Mouse (Mus musculus) CH12.LX (cell line): ENCODE measurements around the gene Rgs3.

Experiments
- CTCF ChIP-seq, 2 experiments: IDR thresholded peaks in 1 of 2; conservative IDR thresholded peaks in 1 of 2; 2 replicates each; pipeline ENCODE4 v1.5.1; 2011 to 2012; ENCODE audit warnings: low read depth in 2 of 2, low read length in 2 of 2, improper control_type of control experiment in 1 of 2, inconsistent platforms in 1 of 2, mild to moderate bottlenecking in 1 of 2, moderate library complexity in 1 of 2
- GABPA ChIP-seq: IDR thresholded peaks from 2 replicates; pipeline ENCODE4 v1.6.1; 2012; ENCODE audit warnings: low read depth, low read length, improper control_type of control experiment, inconsistent platforms; ENCODE audit not compliant: insufficient replicate concordance
- NELFE ChIP-seq: IDR thresholded peaks from 2 replicates; pipeline ENCODE4 v1.6.1; 2011; ENCODE audit warnings: low read depth, low read length, improper control_type of control experiment
- POLR2A ChIP-seq: IDR thresholded peaks from 2 replicates; pipeline ENCODE4 v1.6.1; 2011; ENCODE audit warnings: low read depth, mild to moderate bottlenecking, improper control_type of control experiment, low read length

DNA sequence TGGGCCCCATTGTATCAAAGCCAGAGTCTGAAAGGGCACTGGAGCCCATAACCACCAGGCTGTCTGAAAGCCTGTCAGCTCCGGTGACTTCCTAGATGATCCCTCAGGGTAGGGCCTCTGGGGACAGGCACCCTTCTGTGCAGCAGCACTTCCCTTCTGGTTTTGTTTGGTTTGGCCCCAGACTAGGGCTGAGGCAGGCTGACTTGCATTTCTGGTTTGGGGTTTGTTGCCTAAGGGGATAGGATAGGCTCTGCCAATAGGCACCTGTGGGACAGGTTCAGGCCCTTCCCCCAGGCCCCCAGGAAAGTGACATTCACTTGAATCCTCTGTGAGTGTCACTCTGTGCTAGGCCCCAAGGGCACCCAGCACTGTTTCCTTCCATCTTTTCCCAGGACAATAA is 127.1 kb downstream of the Rgs3 start:
- no peak for TF ChIP-seq CTCF (conservative IDR thresholded peaks at IDR 0.05 in 1 of 2, IDR thresholded peaks at IDR 0.05 in 1 of 2; ENCODE audit: low read depth in 2 of 2, low read length in 2 of 2)
- TF ChIP-seq NELFE, result no peak
- no peak for TF ChIP-seq POLR2A
- no peak for TF ChIP-seq GABPA
